Comparison of ENCODE assay signal across 8 mouse cellular contexts in genomic region chr16:16527267-16527666, GRCm38 (mm10).
DNase-seq lines count a peak whose midpoint lies in the region; ATAC-seq and TF ChIP-seq lines count a peak whose summit lies in the region.
"Had no signal": no experiment of that assay in that cellular context is flagged by ENCODE, and none has a peak within 500 bp of the region (broad histone marks: within the 10 kb centered on the region; RNA-seq: fewer than 3 reads in every experiment).

No protein-coding gene starts in this region.

- no peak overlapping the region for H3K9ac ChIP-seq in intestine, embryonic 16.5 days (ENCODE audit: low read depth, low read length)
- H3K9ac ChIP-seq in liver, postnatal 0 days (replicated peaks), result no peak overlapping the region
- H3K9ac ChIP-seq: liver, embryonic 14.5 days had no signal

- peak; percentile 5 for DNase-seq in ES-CJ7 (ENCODE audit: low read depth, low spot score)
- peak; percentile 74 for DNase-seq in adrenal gland, postnatal 10 days
- DNase-seq in gastrocnemius, postnatal 14 days, result peak; percentile 68
- peak; percentile 28 for DNase-seq in liver, postnatal 0 days
- peak; percentile 60 for DNase-seq in ovary, adult 18-20 months (ENCODE audit: low spot score)
- DNase-seq in thymus, postnatal 25 days, result no peak

- TF ChIP-seq EP300 in liver, postnatal 0 days (IDR thresholded peaks at IDR 0.05; ENCODE audit: low read depth), result no peak

- H3K27me3 ChIP-seq in intestine, embryonic 16.5 days (replicated peaks; ENCODE audit: control insufficient read depth, insufficient read depth, low read length), result no peaks in the 10 kb centered on the region
- no peaks in the 10 kb centered on the region for H3K27me3 ChIP-seq in liver, postnatal 0 days (ENCODE audit: insufficient read depth, low read length)

- peak overlapping the region; percentile 2; the same call in 1 of the 2 replicates for H3K27ac ChIP-seq in intestine, embryonic 16.5 days (ENCODE audit: low read length)
- peak overlapping the region; percentile 75 for H3K27ac ChIP-seq in liver, postnatal 0 days (ENCODE audit: low read depth)
- H3K27ac ChIP-seq: liver, embryonic 14.5 days had no signal

- peak; percentile 77 for ATAC-seq in intestine, embryonic 16.5 days
- ATAC-seq in liver, postnatal 0 days, result peak; percentile 66; the same call in 1 of the 2 replicates

- no peak for TF ChIP-seq CTCF in liver, postnatal 0 days (IDR thresholded peaks at IDR 0.05; ENCODE audit: low read depth)

- intact Hi-C loops in gastrocnemius, postnatal 14 days (cut with DNase I; ENCODE audit: low total_unique reads), result no loop called here

- H3K4me2 ChIP-seq in intestine, embryonic 16.5 days (ENCODE audit: low read depth, low read length), result peak overlapping the region; percentile 10
- H3K4me2 ChIP-seq in liver, postnatal 0 days (ENCODE audit: low read depth, low read length), result peak overlapping the region; percentile 19; the same call in 1 of the 2 replicates

- H3K36me3 ChIP-seq in intestine, embryonic 16.5 days (ENCODE audit: control insufficient read depth, insufficient read depth, low read length), result no peaks in the 10 kb centered on the region
- no peaks in the 10 kb centered on the region for H3K36me3 ChIP-seq in liver, postnatal 0 days (replicated peaks; ENCODE audit: insufficient read depth, low read length)

- H3K9me3 ChIP-seq in intestine, embryonic 16.5 days (ENCODE audit: control insufficient read depth, low read length), result no peaks in the 10 kb centered on the region
- no peaks in the 10 kb centered on the region for H3K9me3 ChIP-seq in liver, postnatal 0 days (ENCODE audit: low read length)

- 34% methylated on average over 8 of the region's 8 CpGs for WGBS in intestine, embryonic 16.5 days
- 54% methylated on average over 8 of the region's 8 CpGs for WGBS in liver, postnatal 0 days (ENCODE audit: insufficient replicate concordance)

- H3K4me1 ChIP-seq in intestine, embryonic 16.5 days (ENCODE audit: control insufficient read depth, insufficient read depth, low read length), result peaks cover 12% of the 10 kb centered on the region
- H3K4me1 ChIP-seq in liver, postnatal 0 days (ENCODE audit: insufficient read depth), result peaks cover 7% of the 10 kb centered on the region; the same call in 1 of the 2 replicates

- H3K4me3 ChIP-seq in intestine, embryonic 16.5 days (ENCODE audit: low read length), result peak overlapping the region; percentile 13; the same call in 1 of the 2 replicates
- no peak overlapping the region for H3K4me3 ChIP-seq in liver, postnatal 0 days (ENCODE audit: low read depth, low read length)
